Comparison of ENCODE assay signal across 19 mouse cellular contexts in the genomic region with DNA sequence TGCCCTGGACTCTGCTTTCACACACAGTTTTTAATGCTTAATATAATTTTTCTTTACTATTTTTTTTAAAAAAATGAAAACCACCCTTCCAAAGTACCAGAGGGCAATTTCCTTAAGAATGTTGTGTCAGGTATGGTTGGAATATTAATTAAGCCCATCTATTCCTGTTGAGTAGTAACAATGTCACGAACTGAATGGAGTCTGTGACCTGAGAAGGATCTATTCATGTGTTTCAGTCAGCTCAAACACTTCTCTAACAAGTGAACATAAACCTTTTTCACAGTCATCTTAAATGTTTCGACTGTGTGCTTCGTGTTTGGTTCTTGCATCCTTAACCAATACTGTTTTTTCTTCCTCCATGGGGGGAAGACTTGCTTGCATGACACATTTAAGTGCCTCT.
"Had no signal": no experiment of that assay in that cellular context is flagged by ENCODE, and none has a peak within 500 bp of the region (broad histone marks: within the 10 kb centered on the region; RNA-seq: fewer than 3 reads in every experiment).

No protein-coding gene starts in this region.

- H3K9ac ChIP-seq: liver, embryonic 13.5 days; neural tube, embryonic 12.5 days had no signal

- H3K4me3 ChIP-seq: layer of hippocampus, adult 2 months; liver, embryonic 13.5 days; neural tube, embryonic 12.5 days had no signal

- H3K4me1 ChIP-seq: liver, embryonic 13.5 days; neural tube, embryonic 12.5 days had no signal

- ATAC-seq: intestine, postnatal 0 days; midbrain, embryonic 16.5 days had no signal

- H3K9me3 ChIP-seq: liver, embryonic 13.5 days; neural tube, embryonic 12.5 days had no signal

- DNase-seq: kidney, adult 2 months; kidney, postnatal 25 days; layer of hippocampus, adult 9-11 months; liver, embryonic 13.5 days; lung, adult 2 months; lung, postnatal 14 days; lung, postnatal 4 days; right cerebral cortex, adult 18-20 months; right cerebral cortex, postnatal 14 days; right cerebral cortex, postnatal 4 days; thymus, adult 2 months; thymus, postnatal 14 days; thymus, postnatal 4 days had no signal

- H3K27ac ChIP-seq: kidney, postnatal 0 days; layer of hippocampus, adult 2 months; liver, embryonic 13.5 days; neural tube, embryonic 12.5 days; stomach, postnatal 0 days had no signal

- H3K36me3 ChIP-seq: liver, embryonic 13.5 days; neural tube, embryonic 12.5 days had no signal

- H3K4me2 ChIP-seq: liver, embryonic 13.5 days; neural tube, embryonic 12.5 days had no signal

- H3K27me3 ChIP-seq: liver, embryonic 13.5 days; neural tube, embryonic 12.5 days had no signal
